Mouse (Mus musculus) embryonic facial prominence, embryonic 14.5 days (tissue): Measurements from ENCODE around the gene Ebpl. TPM values are rescaled to one million over a fixed set of nuclear protein-coding genes. Genes with fewer than 3 reads are reported as not detected.

Source experiments
- ATAC-seq: fragments of 200-750 bp; cut with Nextera tagmentation; 2 replicates; pipeline ENCODE4 v1.8.0; 2017; ENCODE audit warnings: low read depth, moderate number of reproducible peaks, moderate TSS enrichment
- DNase-seq: peaks from one replicate; pipeline ENCODE4 v3.0.0-alpha.2; 2015; ENCODE audit warnings: low spot score
- H3K27ac ChIP-seq: fragments of 300-500 bp; sonication (generic); replicated peaks from 2 replicates; pipeline ENCODE4 v1.5.1; 2014; ENCODE audit warnings: low read depth, mild to moderate bottlenecking, low read length, moderate library complexity
- H3K27me3 ChIP-seq: fragments of 300-500 bp; sonication (generic); replicated peaks from 2 replicates; pipeline ENCODE4 v1.6.1; 2014; ENCODE audit warnings: low read length; ENCODE audit not compliant: control insufficient read depth, insufficient read depth
- H3K36me3 ChIP-seq: fragments of 300-500 bp; sonication (generic); 2 replicates; pipeline ENCODE4 v1.6.1; 2014; ENCODE audit warnings: low read length, mixed read lengths; ENCODE audit not compliant: control insufficient read depth, insufficient read depth
- H3K4me1 ChIP-seq: fragments of 300-500 bp; sonication (generic); 2 replicates; pipeline ENCODE4 v1.6.1; 2014; ENCODE audit warnings: antibody characterized with exemption, low read length; ENCODE audit not compliant: control insufficient read depth, insufficient read depth
- H3K4me2 ChIP-seq: fragments of 300-500 bp; sonication (generic); 2 replicates; pipeline ENCODE4 v1.6.1; 2014; ENCODE audit warnings: low read depth, mild to moderate bottlenecking, low read length, moderate library complexity, mixed read lengths
- H3K4me3 ChIP-seq: fragments of 300-500 bp; sonication (generic); 2 replicates; pipeline ENCODE4 v1.5.1; 2014; ENCODE audit warnings: low read depth, mild to moderate bottlenecking, low read length
- H3K9ac ChIP-seq: fragments of 300-500 bp; sonication (generic); 2 replicates; pipeline ENCODE4 v1.6.1; 2014; ENCODE audit warnings: low read depth, mild to moderate bottlenecking, low read length, moderate library complexity, mixed read lengths
- H3K9me3 ChIP-seq: fragments of 300-500 bp; sonication (generic); 2 replicates; pipeline ENCODE4 v1.6.1; 2016; ENCODE audit warnings: low read length; ENCODE audit not compliant: control insufficient read depth
- WGBS: fragments of 180-500 bp; shearing (Covaris S2); extraction: QIAGEN DNeasy Blood & Tissue Kit; methylation state at CpG from one replicate; pipeline ENCODE4 v1.1.7; 2014; 5-methylcytosine and 5-hydroxymethylcytosine counted together
- polyA plus RNA-seq: library from polyadenylated mRNA; unstranded; fragments of >200 nt; fragmentation: Nextera tagmentation; extraction: Ambion mirVana; gene quantifications from 2 replicates; pipeline ENCODE4 v1.2.1, GENCODE M21; 2014

Gene Ebpl
- polyA plus RNA-seq, 1 experiment from 2014 or later = 12.1 TPM

DNA sequence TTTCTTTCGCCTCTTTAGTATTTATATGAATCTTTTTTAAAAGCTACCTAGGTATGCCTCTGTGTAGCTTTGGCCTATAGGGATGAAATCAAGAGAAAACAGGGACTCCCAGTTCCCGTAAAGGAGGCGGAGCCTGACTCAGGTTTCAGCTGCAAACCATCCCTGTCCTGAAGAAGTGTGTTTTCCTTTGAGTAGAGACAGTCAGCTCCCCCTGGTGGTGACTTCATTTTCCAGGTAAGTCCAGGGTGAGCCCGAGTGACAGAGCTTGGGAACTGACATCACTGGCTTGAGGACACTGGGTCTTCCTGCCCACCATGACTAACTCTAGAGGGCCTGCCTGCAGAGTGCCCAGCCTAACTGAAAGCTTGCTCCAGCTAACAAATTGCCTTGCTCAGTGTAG, 43.4 kb downstream of the Ebpl start:
- no peak overlapping the region for H3K27ac ChIP-seq
- H3K9me3 ChIP-seq = no peaks in the 10 kb centered on the region
- DNase-seq (peak; percentile 84), ATAC-seq (peak; percentile 67; the same call in 1 of the 2 replicates)
- 25% methylated on average over 4 of the region's 4 CpGs for WGBS
- no peaks in the 10 kb centered on the region for H3K27me3 ChIP-seq
- H3K4me1 ChIP-seq = no peaks in the 10 kb centered on the region
- no peak overlapping the region for H3K4me2 ChIP-seq
- no peak overlapping the region for H3K9ac ChIP-seq
- H3K36me3 ChIP-seq = no peaks in the 10 kb centered on the region
- no peak overlapping the region for H3K4me3 ChIP-seq

DNA sequence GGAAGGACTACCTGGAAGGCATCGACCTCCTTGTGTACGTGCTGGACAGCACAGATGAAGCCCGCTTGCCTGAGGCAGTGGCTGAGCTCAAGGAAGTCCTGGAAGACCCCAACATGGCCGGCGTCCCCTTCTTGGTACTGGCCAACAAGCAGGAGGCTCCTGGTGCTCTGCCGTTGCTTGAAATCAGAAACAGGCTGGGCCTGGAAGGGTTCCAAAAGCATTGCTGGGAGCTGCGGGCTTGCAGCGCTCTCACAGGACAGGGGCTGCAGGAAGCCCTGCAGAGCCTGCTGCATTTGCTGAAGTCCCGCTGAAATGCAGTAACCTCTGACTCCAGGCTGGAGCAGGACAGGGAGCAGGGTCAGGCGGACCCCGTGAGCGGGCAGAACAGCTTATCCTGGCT, 49.3 kb downstream of the Ebpl start:
- H3K4me3 ChIP-seq = no peak overlapping the region
- WGBS = 40% methylated on average over 12 of the region's 12 CpGs
- ATAC-seq = no peak
- no peaks in the 10 kb centered on the region for H3K36me3 ChIP-seq
- no peaks in the 10 kb centered on the region for H3K27me3 ChIP-seq
- no peaks in the 10 kb centered on the region for H3K9me3 ChIP-seq
- H3K4me1 ChIP-seq = peaks cover 17% of the 10 kb centered on the region
- no peak overlapping the region for H3K27ac ChIP-seq
- DNase-seq = peak; percentile 79
- H3K4me2 ChIP-seq = peak overlapping the region; percentile 11
- no peak overlapping the region for H3K9ac ChIP-seq

DNA sequence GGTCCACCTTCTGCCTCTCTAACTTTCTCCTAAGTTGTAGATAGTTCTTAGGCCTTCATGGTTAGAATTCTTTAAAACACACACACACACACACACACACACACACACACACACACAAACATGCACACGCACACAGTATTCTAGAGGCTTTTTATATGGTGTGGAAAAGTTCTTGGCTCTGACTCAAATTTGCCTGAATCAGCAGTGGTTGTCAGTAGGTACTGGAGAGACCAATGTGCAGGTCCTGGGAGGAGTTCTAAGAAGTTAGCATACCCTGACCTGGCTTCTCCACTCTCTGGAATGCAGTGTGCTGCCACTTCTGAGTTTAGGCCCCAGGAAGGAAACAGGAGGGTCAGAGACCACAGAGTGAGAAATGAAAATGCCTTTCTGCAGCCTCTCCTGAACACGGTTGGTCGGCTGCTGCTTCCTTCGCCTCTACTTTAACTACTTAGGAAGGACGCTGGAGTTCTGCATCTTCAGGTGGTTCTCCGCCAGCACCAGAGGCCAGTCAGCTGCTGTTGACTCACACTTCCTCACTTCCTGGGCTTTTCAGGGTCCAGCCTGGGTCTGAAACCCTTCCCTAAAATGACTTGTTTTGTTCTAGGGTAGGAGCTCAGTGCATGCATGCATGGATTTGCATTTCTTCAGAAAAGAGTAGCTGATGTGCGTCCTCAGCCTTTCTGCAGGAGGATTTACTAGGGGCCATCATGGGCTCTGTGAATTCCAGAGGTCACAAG, 50.0 kb downstream of the Ebpl start:
- ATAC-seq (no peak), DNase-seq (peak; percentile 44)
- peaks cover 17% of the 10 kb centered on the region for H3K4me1 ChIP-seq
- 67% methylated on average over 7 of the region's 7 CpGs for WGBS
- no peaks in the 10 kb centered on the region for H3K36me3 ChIP-seq
- no peak overlapping the region for H3K27ac ChIP-seq
- H3K9ac ChIP-seq = no peak overlapping the region
- no peaks in the 10 kb centered on the region for H3K27me3 ChIP-seq
- no peaks in the 10 kb centered on the region for H3K9me3 ChIP-seq
- no peak overlapping the region; the same call in 1 of the 2 replicates for H3K4me2 ChIP-seq
- H3K4me3 ChIP-seq = no peak overlapping the region

DNA sequence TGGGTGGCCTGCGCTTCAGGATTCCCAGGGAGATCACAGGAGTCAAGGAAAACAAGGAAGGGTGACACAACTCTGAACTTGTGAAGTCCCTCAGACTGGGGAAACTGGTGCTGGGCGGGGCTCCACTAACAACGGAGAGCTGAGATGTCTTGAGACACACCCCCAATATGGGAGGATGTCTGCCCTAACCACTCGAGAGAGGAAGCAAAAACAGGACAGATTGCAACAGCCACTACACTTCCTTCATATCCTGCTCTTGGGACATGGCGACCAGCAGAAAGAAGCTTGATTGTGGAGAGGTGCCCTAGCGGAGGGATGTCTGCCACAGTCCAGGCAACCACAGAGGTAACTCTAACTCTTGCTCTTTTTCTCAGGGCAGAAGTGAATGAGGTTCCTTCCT, 50.6 kb downstream of the Ebpl start, which contains the start of gene Arl11:
Gene Arl11 (plus strand): TSS at position 161 of the 400 bp plus-strand sequence.
- Histone ChIP-seq H3K4me3 (no peak within 1 kb of the TSS), H3K27me3 (no peaks in the 10 kb centered on the region), H3K27ac (no peak within 1 kb of the TSS), H3K4me2 (no peak within 1 kb of the TSS; the same call in 1 of the 2 replicates), H3K4me1 (peaks cover 18% of the 10 kb centered on the region), H3K9me3 (no peaks in the 10 kb centered on the region), H3K36me3 (no peaks in the 10 kb centered on the region), H3K9ac (no peak within 1 kb of the TSS)
- WGBS = 60% methylated on average over 6 of the region's 6 CpGs
- ATAC-seq = no peak
- DNase-seq = no peak

DNA sequence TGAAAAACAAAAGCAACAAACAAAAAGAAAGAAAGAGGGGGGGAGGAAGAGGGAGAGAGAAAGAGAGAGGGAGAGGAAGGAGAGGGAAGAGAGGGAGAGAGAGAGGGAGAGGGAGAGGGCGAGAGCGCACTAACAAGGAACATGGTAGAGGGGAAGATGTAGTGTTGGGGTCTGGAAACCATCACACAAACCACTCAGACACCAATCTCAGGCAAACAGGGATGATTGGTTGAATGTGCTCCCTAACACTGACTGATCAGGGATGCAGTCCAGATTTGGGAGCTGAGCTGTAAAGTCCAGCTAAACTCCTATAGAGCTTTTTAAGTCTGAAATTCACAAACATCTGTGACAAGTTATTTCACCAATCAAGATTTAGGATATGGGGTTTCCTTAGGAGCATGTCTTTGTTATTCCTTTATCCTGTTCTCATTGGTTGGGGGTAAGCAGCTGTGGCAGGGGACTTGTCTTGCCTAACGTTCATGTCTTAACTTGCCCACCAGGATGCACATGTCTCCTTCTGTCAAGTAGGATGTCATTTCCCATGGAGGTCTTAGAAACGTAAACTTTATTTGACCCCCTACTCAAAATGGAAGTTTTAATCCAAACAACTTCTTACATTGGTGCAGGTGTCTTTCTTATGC, 56.1 kb downstream of the Ebpl start:
- H3K9ac ChIP-seq = no peak overlapping the region
- H3K27ac ChIP-seq = no peak overlapping the region
- H3K36me3 ChIP-seq = no peaks in the 10 kb centered on the region
- WGBS = 51% methylated on average over 4 of the region's 4 CpGs
- ATAC-seq (peak; percentile 67; the same call in 1 of the 2 replicates), DNase-seq (no peak)
- no peaks in the 10 kb centered on the region for H3K27me3 ChIP-seq
- no peak overlapping the region for H3K4me2 ChIP-seq
- H3K9me3 ChIP-seq = no peaks in the 10 kb centered on the region
- H3K4me1 ChIP-seq = 0 out of 2 replicates have a peak, but pooled peaks cover 3% of the 10 kb centered on the region
- no peak overlapping the region for H3K4me3 ChIP-seq

DNA sequence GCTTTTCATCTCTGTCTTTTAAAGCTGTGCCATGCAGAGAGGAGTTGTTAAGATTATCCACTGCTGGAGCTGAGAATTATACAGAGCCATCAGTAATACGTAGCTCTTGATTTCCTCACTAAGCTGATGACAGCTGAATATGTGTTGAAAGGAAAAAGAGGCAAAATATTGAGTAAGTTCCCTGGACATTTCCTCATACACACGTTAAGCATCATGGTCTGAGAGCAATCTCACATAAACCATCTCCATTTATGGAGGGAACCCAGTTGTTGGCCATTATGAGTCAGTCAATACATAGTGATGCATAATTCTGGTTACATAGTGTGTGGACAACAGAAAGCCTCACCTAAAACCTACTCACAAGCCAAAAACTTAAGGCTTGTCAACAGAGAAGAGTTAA, 57.8 kb downstream of the Ebpl start:
- no peak for ATAC-seq
- WGBS = 71% methylated on average over 2 of the region's 2 CpGs
- no peaks in the 10 kb centered on the region for H3K9me3 ChIP-seq
- H3K27me3 ChIP-seq = no peaks in the 10 kb centered on the region
- H3K36me3 ChIP-seq = no peaks in the 10 kb centered on the region
- H3K4me1 ChIP-seq = 0 out of 2 replicates have a peak, but pooled peaks cover 3% of the 10 kb centered on the region
- H3K4me2 ChIP-seq = no peak overlapping the region
- no peak for DNase-seq
- no peak overlapping the region for H3K4me3 ChIP-seq
- H3K9ac ChIP-seq = no peak overlapping the region
- H3K27ac ChIP-seq = no peak overlapping the region

DNA sequence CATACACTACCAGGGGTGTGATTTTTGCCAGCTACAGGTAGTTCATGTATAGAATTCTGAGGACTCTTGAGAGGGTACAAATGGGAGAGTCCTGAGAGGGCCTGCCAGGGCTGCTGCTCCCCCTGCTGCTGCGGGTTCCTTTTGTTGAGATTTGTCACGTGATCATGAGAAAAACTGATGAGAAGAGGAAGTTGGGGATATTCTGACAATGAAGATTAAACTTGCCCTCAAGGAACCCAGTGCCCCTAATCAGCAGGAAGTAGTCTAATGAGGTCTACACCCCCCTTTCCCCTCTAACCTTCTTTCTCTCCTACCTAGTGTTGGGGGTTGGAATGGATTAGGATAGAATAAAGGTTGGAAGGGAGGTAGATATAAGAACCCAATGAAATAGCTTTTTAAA, 58.9 kb downstream of the Ebpl start:
- Histone ChIP-seq H3K4me1 (0 out of 2 replicates have a peak, but pooled peaks cover 3% of the 10 kb centered on the region), H3K36me3 (no peaks in the 10 kb centered on the region), H3K4me3 (no peak overlapping the region), H3K27ac (no peak overlapping the region), H3K27me3 (no peaks in the 10 kb centered on the region), H3K9ac (no peak overlapping the region), H3K4me2 (no peak overlapping the region), H3K9me3 (no peaks in the 10 kb centered on the region)
- no peak for DNase-seq
- 38% methylated on average over 2 of the region's 2 CpGs for WGBS
- ATAC-seq = no peak

DNA sequence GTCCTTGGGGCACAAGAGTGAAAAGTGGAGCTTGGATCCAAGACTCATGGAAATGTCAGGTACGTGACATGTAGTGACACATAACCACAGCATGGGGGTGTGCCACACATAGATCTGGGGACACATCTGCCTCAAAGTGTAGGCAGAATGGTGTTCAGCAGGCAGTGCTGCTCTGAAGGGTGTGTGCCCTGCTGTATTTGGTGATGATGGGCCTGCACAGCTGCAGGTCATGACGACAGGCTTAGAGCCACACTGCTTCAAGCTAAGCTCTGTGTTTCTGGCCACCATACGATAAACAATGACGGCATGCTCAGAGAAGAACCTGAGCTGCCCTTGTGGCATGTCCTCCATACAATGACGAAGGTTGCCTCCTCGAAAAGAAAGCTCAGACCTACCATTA, 60.4 kb downstream of the Ebpl start:
- no peak overlapping the region for H3K4me3 ChIP-seq
- WGBS = 86% methylated on average over 6 of the region's 6 CpGs
- H3K27ac ChIP-seq = no peak overlapping the region
- no peaks in the 10 kb centered on the region for H3K27me3 ChIP-seq
- ATAC-seq = no peak
- no peak overlapping the region for H3K9ac ChIP-seq
- H3K4me1 ChIP-seq = 0 out of 2 replicates have a peak, but pooled peaks cover 3% of the 10 kb centered on the region
- no peak for DNase-seq
- H3K9me3 ChIP-seq = no peaks in the 10 kb centered on the region
- no peaks in the 10 kb centered on the region for H3K36me3 ChIP-seq
- H3K4me2 ChIP-seq = no peak overlapping the region
